In the genomic region with DNA sequence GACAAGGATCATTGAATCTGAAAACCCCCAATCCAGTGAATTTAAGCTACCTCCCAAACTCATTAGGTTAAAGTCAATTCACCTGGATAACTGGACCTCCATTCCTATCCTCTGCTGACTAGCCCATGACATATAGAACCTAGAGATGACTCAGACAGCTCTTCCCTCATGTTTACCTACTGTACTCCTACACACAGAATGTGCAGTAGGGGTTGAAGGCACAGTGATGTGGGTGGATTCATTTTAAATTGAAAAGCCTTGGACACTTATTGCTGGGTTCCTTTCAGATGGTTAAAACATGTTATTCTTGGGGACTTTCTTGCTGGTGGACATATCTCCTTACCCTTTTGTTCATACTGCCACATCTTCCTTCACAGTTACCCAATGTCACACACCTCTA, we compare ENCODE assay signal across 21 mouse cellular contexts.
DNase-seq lines count a peak whose midpoint lies in the region; ATAC-seq lines count a peak whose summit lies in the region.
"Had no signal": no experiment of that assay in that cellular context is flagged by ENCODE, and none has a peak within 500 bp of the region (broad histone marks: within the 10 kb centered on the region; RNA-seq: fewer than 3 reads in every experiment).

No protein-coding gene starts in this region.

- ATAC-seq in frontal cortex, adult (ENCODE audit: low TSS enrichment): peak; percentile 95
- ATAC-seq: activated CD4-positive, CD25-positive, alpha-beta regulatory T cell, adult 4 months; CD4-positive, CD25-positive, alpha-beta regulatory T cell, adult 4 months; forebrain, embryonic 14.5 days; forebrain, embryonic 16.5 days; Patski had no signal

- DNase-seq in frontal cortex, postnatal 14 days (ENCODE audit: low spot score in 2 of 2): no peak
- DNase-seq in right cerebral cortex, adult 18-20 months: peak; percentile 24
- DNase-seq in right cerebral cortex, adult 2 months (ENCODE audit: low spot score in 2 of 2): no peak
- no peak for DNase-seq in lung, postnatal 4 days
- DNase-seq: adrenal gland, adult 8-10 months; adrenal gland, postnatal 14 days; adrenal gland, postnatal 36 days; B cell, adult 2 months; cerebellum, adult 11 months; cerebellum, adult 18-20 months; cerebellum, adult 8-10 months; cerebellum, adult 9-11 months; cerebellum, postnatal 14 days; cerebellum, postnatal 36 days; embryo, embryonic 11 days had no signal
